Mouse (Mus musculus): ENCODE measurements around the gene Uhrf2. TPM values are rescaled to one million over a fixed set of nuclear protein-coding genes. Genes with fewer than 3 reads are reported as not detected.

Uhrf2 gene
- polyA plus RNA-seq, 1 experiment from 2014 or later: 57.0 TPM

- H3K9ac ChIP-seq: peak overlapping the region; percentile 100; the same call in 1 of the 2 replicates
- peak overlapping the region; percentile 97 for H3K27ac ChIP-seq
- H3K4me1 ChIP-seq: peaks cover 37% of the 10 kb centered on the region
- no peaks in the 10 kb centered on the region for H3K9me3 ChIP-seq
- H3K4me2 ChIP-seq: peak overlapping the region; percentile 74
- no peak for ATAC-seq (replicated peaks)
- peak overlapping the region; percentile 99 for H3K4me3 ChIP-seq
- H3K27me3 ChIP-seq (replicated peaks): no peaks in the 10 kb centered on the region
- 17% methylated on average over 11 of the region's 11 CpGs for WGBS
- H3K36me3 ChIP-seq (replicated peaks): no peaks in the 10 kb centered on the region
Observed at GRCm38 (mm10) chr19:30029002-30029710, 1.2 kb upstream of the Uhrf2 start.

- Histone ChIP-seq H3K9me3 (no peaks in the 10 kb centered on the region), H3K4me2 (peak overlapping the region; percentile 74), H3K9ac (peak overlapping the region; percentile 100), H3K4me1 (peaks cover 43% of the 10 kb centered on the region), H3K27me3 (replicated peaks) (no peaks in the 10 kb centered on the region), H3K27ac (peak overlapping the region; percentile 97), H3K36me3 (replicated peaks) (no peaks in the 10 kb centered on the region), H3K4me3 (peak overlapping the region; percentile 99)
- no peak; the same call in 1 of the 2 replicates for ATAC-seq (replicated peaks)
- WGBS: under 1% methylated on average over 76 of the region's 92 CpGs
Observed at GRCm38 (mm10) chr19:30030636-30031467, 539 bp downstream of the Uhrf2 start.

- Histone ChIP-seq H3K9ac (peak overlapping the region; percentile 100), H3K36me3 (replicated peaks) (no peaks in the 10 kb centered on the region), H3K27me3 (replicated peaks) (no peaks in the 10 kb centered on the region), H3K4me2 (peak overlapping the region; percentile 74), H3K4me1 (peaks cover 49% of the 10 kb centered on the region), H3K9me3 (no peaks in the 10 kb centered on the region), H3K27ac (peak overlapping the region; percentile 97), H3K4me3 (peak overlapping the region; percentile 99)
- ATAC-seq (replicated peaks): no peak
- WGBS: 3% methylated on average over 7 of the region's 7 CpGs
Observed at GRCm38 (mm10) chr19:30031468-30031931, 1.2 kb downstream of the Uhrf2 start.

- peak overlapping the region; percentile 74 for H3K4me2 ChIP-seq
- WGBS: 58% methylated on average over 3 of the region's 3 CpGs
- no peak overlapping the region for H3K27ac ChIP-seq
- H3K9ac ChIP-seq: 0 out of 2 replicates have a peak overlapping the region, but pooled peaks have one; percentile 100
- H3K9me3 ChIP-seq: no peaks in the 10 kb centered on the region
- H3K36me3 ChIP-seq (replicated peaks): no peaks in the 10 kb centered on the region
- H3K27me3 ChIP-seq (replicated peaks): no peaks in the 10 kb centered on the region
- ATAC-seq (replicated peaks): no peak
- peaks cover 54% of the 10 kb centered on the region for H3K4me1 ChIP-seq
- H3K4me3 ChIP-seq: peak overlapping the region; percentile 99
Observed at GRCm38 (mm10) chr19:30032206-30032605, 1.9 kb downstream of the Uhrf2 start.

GRCm38 (mm10) chr19:30035361-30035760 lies 5.0 kb downstream of the Uhrf2 start:
- no peak for ATAC-seq (replicated peaks)
- Histone ChIP-seq H3K4me2 (no peak overlapping the region), H3K27ac (no peak overlapping the region), H3K9me3 (no peaks in the 10 kb centered on the region), H3K4me1 (peaks cover 41% of the 10 kb centered on the region), H3K9ac (no peak overlapping the region), H3K27me3 (replicated peaks) (no peaks in the 10 kb centered on the region), H3K36me3 (replicated peaks) (no peaks in the 10 kb centered on the region), H3K4me3 (no peak overlapping the region)
- 68% methylated on average over 3 of the region's 3 CpGs for WGBS

GRCm38 (mm10) chr19:30043691-30044090 lies 13.4 kb downstream of the Uhrf2 start:
- no peaks in the 10 kb centered on the region for H3K9me3 ChIP-seq
- no peaks in the 10 kb centered on the region for H3K36me3 ChIP-seq (replicated peaks)
- H3K4me1 ChIP-seq: no peaks in the 10 kb centered on the region
- WGBS: 95% methylated on average over 2 of the region's 2 CpGs
- H3K4me3 ChIP-seq: no peak overlapping the region
- no peak for ATAC-seq (replicated peaks)
- no peak overlapping the region for H3K27ac ChIP-seq
- no peak overlapping the region for H3K4me2 ChIP-seq
- H3K9ac ChIP-seq: no peak overlapping the region
- H3K27me3 ChIP-seq (replicated peaks): no peaks in the 10 kb centered on the region

- ATAC-seq (replicated peaks): no peak
- no peak overlapping the region for H3K4me3 ChIP-seq
- no peaks in the 10 kb centered on the region for H3K9me3 ChIP-seq
- H3K4me1 ChIP-seq: 0 out of 2 replicates have a peak, but pooled peaks cover 3% of the 10 kb centered on the region
- H3K36me3 ChIP-seq (replicated peaks): no peaks in the 10 kb centered on the region
- H3K9ac ChIP-seq: no peak overlapping the region
- no peak overlapping the region for H3K27ac ChIP-seq
- no peaks in the 10 kb centered on the region for H3K27me3 ChIP-seq (replicated peaks)
- 100% methylated on average over 1 of the region's 1 CpGs for WGBS
- H3K4me2 ChIP-seq: no peak overlapping the region
Observed at GRCm38 (mm10) chr19:30044630-30045029, 14.3 kb downstream of the Uhrf2 start.

GRCm38 (mm10) chr19:30045857-30046256 lies 15.5 kb downstream of the Uhrf2 start:
- WGBS: 67% methylated on average over 1 of the region's 1 CpGs
- ATAC-seq (replicated peaks): no peak
- Histone ChIP-seq H3K36me3 (replicated peaks) (no peaks in the 10 kb centered on the region), H3K9ac (no peak overlapping the region), H3K4me2 (no peak overlapping the region), H3K9me3 (no peaks in the 10 kb centered on the region), H3K27me3 (replicated peaks) (no peaks in the 10 kb centered on the region), H3K4me3 (no peak overlapping the region), H3K4me1 (0 out of 2 replicates have a peak, but pooled peaks cover 5% of the 10 kb centered on the region), H3K27ac (no peak overlapping the region)

GRCm38 (mm10) chr19:30050584-30050983 lies 20.3 kb downstream of the Uhrf2 start:
- H3K9ac ChIP-seq: no peak overlapping the region
- no peaks in the 10 kb centered on the region for H3K9me3 ChIP-seq
- H3K4me1 ChIP-seq: 0 out of 2 replicates have a peak, but pooled peaks cover 5% of the 10 kb centered on the region
- H3K4me2 ChIP-seq: no peak overlapping the region
- no peak overlapping the region for H3K27ac ChIP-seq
- H3K4me3 ChIP-seq: no peak overlapping the region
- no peak for ATAC-seq (replicated peaks)
- H3K36me3 ChIP-seq (replicated peaks): no peaks in the 10 kb centered on the region
- no peaks in the 10 kb centered on the region for H3K27me3 ChIP-seq (replicated peaks)
- WGBS: 85% methylated on average over 2 of the region's 2 CpGs

- H3K9me3 ChIP-seq: no peaks in the 10 kb centered on the region
- no peaks in the 10 kb centered on the region for H3K27me3 ChIP-seq (replicated peaks)
- no peak for ATAC-seq (replicated peaks)
- 0 out of 2 replicates have a peak, but pooled peaks cover 5% of the 10 kb centered on the region for H3K4me1 ChIP-seq
- no peak overlapping the region for H3K4me2 ChIP-seq
- no peak overlapping the region for H3K27ac ChIP-seq
- H3K4me3 ChIP-seq: no peak overlapping the region
- no peak overlapping the region for H3K9ac ChIP-seq
- 89% methylated on average over 3 of the region's 3 CpGs for WGBS
- H3K36me3 ChIP-seq (replicated peaks): no peaks in the 10 kb centered on the region
Observed at GRCm38 (mm10) chr19:30051479-30051878, 21.2 kb downstream of the Uhrf2 start.

- Histone ChIP-seq H3K4me3 (no peak overlapping the region), H3K27ac (no peak overlapping the region), H3K9ac (no peak overlapping the region), H3K4me1 (0 out of 2 replicates have a peak, but pooled peaks cover 5% of the 10 kb centered on the region), H3K36me3 (replicated peaks) (no peaks in the 10 kb centered on the region), H3K4me2 (no peak overlapping the region), H3K27me3 (replicated peaks) (no peaks in the 10 kb centered on the region), H3K9me3 (no peaks in the 10 kb centered on the region)
- no peak for ATAC-seq (replicated peaks)
- WGBS: 92% methylated on average over 2 of the region's 2 CpGs
Observed at GRCm38 (mm10) chr19:30054218-30054617, 23.9 kb downstream of the Uhrf2 start.

- H3K27me3 ChIP-seq (replicated peaks): no peaks in the 10 kb centered on the region
- 71% methylated on average over 4 of the region's 4 CpGs for WGBS
- no peak overlapping the region for H3K27ac ChIP-seq
- no peaks in the 10 kb centered on the region for H3K4me1 ChIP-seq
- H3K9ac ChIP-seq: no peak overlapping the region
- H3K4me3 ChIP-seq: no peak overlapping the region
- H3K36me3 ChIP-seq (replicated peaks): no peaks in the 10 kb centered on the region
- no peak for ATAC-seq (replicated peaks)
- H3K9me3 ChIP-seq: no peaks in the 10 kb centered on the region
- no peak overlapping the region for H3K4me2 ChIP-seq
Observed at GRCm38 (mm10) chr19:30065797-30066196, 35.5 kb downstream of the Uhrf2 start.

All from midbrain, embryonic 15.5 days (tissue).